Comparison of ENCODE assay signal across 9 mouse cellular contexts in the genomic region with DNA sequence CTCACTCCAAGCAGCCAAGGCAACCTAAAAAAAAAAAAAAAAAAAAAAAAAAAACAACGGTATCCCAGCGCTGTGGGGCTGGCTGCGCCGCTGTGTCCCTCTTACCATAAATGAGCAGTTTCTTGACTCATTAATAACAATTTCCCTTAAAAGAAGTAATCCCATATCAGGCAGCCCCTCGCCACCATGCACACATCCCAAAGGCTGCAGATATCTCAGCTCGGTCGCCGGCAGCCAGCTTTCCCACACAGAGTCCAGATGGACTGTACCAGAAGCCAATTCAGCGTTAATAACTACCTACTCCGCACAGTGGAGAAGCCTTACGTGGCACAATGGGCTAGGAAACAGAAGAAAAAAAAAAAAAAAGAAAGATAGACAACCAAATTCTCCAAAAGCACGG.
DNase-seq lines count a peak whose midpoint lies in the region; TF ChIP-seq lines count a peak whose summit lies in the region.
"Had no signal": no experiment of that assay in that cellular context is flagged by ENCODE, and none has a peak within 500 bp of the region (broad histone marks: within the 10 kb centered on the region; RNA-seq: fewer than 3 reads in every experiment).

No protein-coding gene starts in this region.

- H3K36me3 ChIP-seq in embryonic facial prominence, embryonic 10.5 days (replicated peaks), result no peaks in the 10 kb centered on the region

- WGBS in embryonic facial prominence, embryonic 10.5 days, result 53% methylated on average over 12 of the region's 12 CpGs

- no peaks in the 10 kb centered on the region for H3K27me3 ChIP-seq in embryonic facial prominence, embryonic 10.5 days (replicated peaks; ENCODE audit: low read depth, poor library complexity, severe bottlenecking)

- intact Hi-C loops in left cerebral cortex, adult 2 months (cut with DNase I), result no loop called here

- peak overlapping the region; percentile 78 for H3K27ac ChIP-seq in left cerebral cortex, adult 2 months
- 0 out of 2 replicates have a peak overlapping the region, but pooled peaks have one; percentile 48 for H3K27ac ChIP-seq in embryonic facial prominence, embryonic 10.5 days (replicated peaks)
- H3K27ac ChIP-seq: macrophage had no signal

- H3K9me3 ChIP-seq in embryonic facial prominence, embryonic 10.5 days, result no peaks in the 10 kb centered on the region

- DNase-seq in left cerebral cortex, adult 2 months (ENCODE audit: extremely low spot score in 1 of 2, low spot score in 2 of 2), result peak in 1 of 2 experiments; percentile 35
- no peak for DNase-seq in left cerebral cortex, adult 11 months (ENCODE audit: low spot score)
- no peak for DNase-seq in embryonic facial prominence, embryonic 10.5 days (ENCODE audit: low spot score)
- peak; percentile 32 to 34 for DNase-seq in layer of hippocampus, postnatal 14 days (ENCODE audit: low spot score in 2 of 2)
- DNase-seq in retina, embryonic 14.5 days (ENCODE audit: low spot score), result peak; percentile 61
- no peak for DNase-seq in heart, adult 11 months
- DNase-seq in kidney, postnatal 25 days, result no peak
- no peak for DNase-seq in frontal cortex, postnatal 10 days (ENCODE audit: low spot score in 2 of 2)

- H3K4me1 ChIP-seq in embryonic facial prominence, embryonic 10.5 days, result peaks cover 41% of the 10 kb centered on the region

- peak overlapping the region; percentile 52 for H3K4me3 ChIP-seq in left cerebral cortex, adult 2 months
- H3K4me3 ChIP-seq in embryonic facial prominence, embryonic 10.5 days, result peak overlapping the region; percentile 25; the same call in 1 of the 2 replicates

- TF ChIP-seq CTCF in left cerebral cortex, adult 2 months (IDR thresholded peaks at IDR 0.05), result no peak

Comparison
In these comparisons a context has a peak if more than half of its experiments do, and no peak if none do; other contexts are left out.
1. DNase-seq: peak in layer of hippocampus, postnatal 14 days (2 of 2) and retina, embryonic 14.5 days (single experiment); none in left cerebral cortex, adult 11 months (single experiment), embryonic facial prominence, embryonic 10.5 days (single experiment), heart, adult 11 months (single experiment), kidney, postnatal 25 days (0 of 2) and frontal cortex, postnatal 10 days (0 of 2).